Mouse (Mus musculus): ENCODE results near the gene Arrdc5.

GRCm38 (mm10) chr17:56264020-56264419 is 36.1 kb downstream of the Arrdc5 start:
- peak; percentile 88 for TF ChIP-seq CTCF (IDR thresholded peaks at IDR 0.05; ENCODE audit: control insufficient read depth, insufficient read depth, insufficient read length)
- TF ChIP-seq CEBPB (IDR thresholded peaks at IDR 0.05; ENCODE audit: low read depth), result no peak
- no peak for TF ChIP-seq USF1 (IDR thresholded peaks at IDR 0.05; ENCODE audit: low read depth)
- no peak for TF ChIP-seq MAX (IDR thresholded peaks at IDR 0.05)
